Mouse (Mus musculus) lung, postnatal 0 days (tissue): ENCODE data around the gene Gm20403.

Source experiments
- CTCF ChIP-seq: IDR thresholded peaks from 2 replicates; pipeline ENCODE4 v1.5.1; 2016; ENCODE audit warnings: antibody characterized with exemption, mild to moderate bottlenecking
- EP300 ChIP-seq: IDR thresholded peaks from 2 replicates; pipeline ENCODE4 v1.6.1; 2016; ENCODE audit warnings: antibody characterized with exemption, mild to moderate bottlenecking, control low read depth

- no peak for TF ChIP-seq CTCF
- no peak for TF ChIP-seq EP300
Measured at GRCm38 (mm10) chr12:55004396-55004795, 18.1 kb upstream of the Gm20403 start.
